Mouse (Mus musculus) bone marrow, adult 2 months (tissue): ENCODE measurements at regions not wholly inside any gene's neighbourhood (a gene's known extent, or its start where the extent isn't known, plus 50 kb on each side); places are given as distances from the start of the nearest gene placed in this dataset.

Experiments used
- CTCF ChIP-seq: fragments of 200-500 bp; IDR thresholded peaks from 2 replicates; pipeline ENCODE4 v1.5.1; 2011; ENCODE audit warnings: low read length, control low read depth; ENCODE audit not compliant: control insufficient read depth, insufficient read depth
- POLR2A ChIP-seq: fragments of 200-500 bp; IDR thresholded peaks from 2 replicates; pipeline ENCODE4 v1.6.1; 2011; ENCODE audit warnings: low read depth, mild to moderate bottlenecking, control low read depth, low read length, borderline replicate concordance; ENCODE audit not compliant: control insufficient read depth

DNA sequence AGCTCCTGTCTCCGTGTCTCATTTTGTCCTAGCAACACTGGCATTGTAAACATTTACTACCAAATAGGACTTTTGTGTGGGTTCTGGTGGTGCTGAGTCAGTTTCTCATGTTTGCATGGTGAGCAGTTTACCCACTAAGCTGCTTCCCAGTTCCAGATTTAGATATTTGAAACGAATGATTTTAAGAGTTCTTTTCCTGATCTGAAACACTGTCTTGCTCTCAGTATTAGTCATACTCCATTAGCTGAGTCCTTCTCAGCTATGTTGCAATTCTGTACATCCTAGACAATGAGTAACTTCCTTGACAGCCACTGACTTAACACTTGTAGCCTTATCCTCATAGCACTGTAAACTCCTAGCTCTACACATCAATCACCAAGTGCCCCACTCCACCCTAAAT is 1280.1 kb upstream of the Lrrc6 start:
- TF ChIP-seq CTCF (no peak), POLR2A (no peak)
